Mouse (Mus musculus): Measurements from ENCODE around the gene Lsm12.
A peak's percentile ranks its signal among the peaks of the same experiment; 100 is the strongest.

Lsm12 gene

GRCm38 (mm10) chr11:102216056-102216885, 31.2 kb upstream of the Lsm12 start:
- DNase-seq: no peak

GRCm38 (mm10) chr11:102215511-102215910, 30.4 kb upstream of the Lsm12 start:
- no peak for DNase-seq

- DNase-seq: no peak
These were observed 29.5 kb upstream of the Lsm12 start for GRCm38 (mm10) chr11:102214430-102215156.

- DNase-seq: no peak
These were observed 26.8 kb upstream of the Lsm12 start for GRCm38 (mm10) chr11:102211936-102212341.

- DNase-seq: no peak
These were observed 25.9 kb upstream of the Lsm12 start for GRCm38 (mm10) chr11:102211011-102211410.

GRCm38 (mm10) chr11:102210185-102210584, 25.1 kb upstream of the Lsm12 start:
- no peak for DNase-seq

- peak; percentile 39 for DNase-seq
These were observed 24.6 kb upstream of the Lsm12 start for GRCm38 (mm10) chr11:102209742-102210141.

- no peak for DNase-seq
These were observed 23.8 kb upstream of the Lsm12 start for GRCm38 (mm10) chr11:102208846-102209245.

GRCm38 (mm10) chr11:102207825-102208777, 23.0 kb upstream of the Lsm12 start:
- DNase-seq: no peak

GRCm38 (mm10) chr11:102206481-102206880, 21.4 kb upstream of the Lsm12 start:
- no peak for DNase-seq

GRCm38 (mm10) chr11:102201408-102201821, 16.3 kb upstream of the Lsm12 start:
- DNase-seq: no peak

GRCm38 (mm10) chr11:102199856-102200255, 14.8 kb upstream of the Lsm12 start:
- DNase-seq: no peak

- DNase-seq: no peak
These were observed 13.1 kb upstream of the Lsm12 start for GRCm38 (mm10) chr11:102198245-102198644.

GRCm38 (mm10) chr11:102196018-102196797, 11.1 kb upstream of the Lsm12 start:
- no peak for DNase-seq

GRCm38 (mm10) chr11:102193657-102194440, 8.8 kb upstream of the Lsm12 start:
- DNase-seq: no peak

GRCm38 (mm10) chr11:102190848-102191247, 5.8 kb upstream of the Lsm12 start:
- no peak for DNase-seq

- DNase-seq: peak; percentile 76
These were observed 4.7 kb upstream of the Lsm12 start, which contains the start of gene G6pc3 for GRCm38 (mm10) chr11:102189461-102190436. Gene G6pc3 (plus strand): TSS chr11:102189620.

GRCm38 (mm10) chr11:102188980-102189379, 3.9 kb upstream of the Lsm12 start:
- no peak for DNase-seq

- no peak for DNase-seq
These were observed 1.1 kb upstream of the Lsm12 start for GRCm38 (mm10) chr11:102186235-102186634.

GRCm38 (mm10) chr11:102185677-102186076, 581 bp upstream of the Lsm12 start:
- no peak for DNase-seq
